Mouse (Mus musculus): ENCODE measurements around the gene Elmo1. TPM values are rescaled to one million over a fixed set of nuclear protein-coding genes. Genes with fewer than 3 reads are reported as not detected.

Elmo1 gene
- polyA plus RNA-seq, 1 experiment from 2014 or later, result 10.1 TPM

DNA sequence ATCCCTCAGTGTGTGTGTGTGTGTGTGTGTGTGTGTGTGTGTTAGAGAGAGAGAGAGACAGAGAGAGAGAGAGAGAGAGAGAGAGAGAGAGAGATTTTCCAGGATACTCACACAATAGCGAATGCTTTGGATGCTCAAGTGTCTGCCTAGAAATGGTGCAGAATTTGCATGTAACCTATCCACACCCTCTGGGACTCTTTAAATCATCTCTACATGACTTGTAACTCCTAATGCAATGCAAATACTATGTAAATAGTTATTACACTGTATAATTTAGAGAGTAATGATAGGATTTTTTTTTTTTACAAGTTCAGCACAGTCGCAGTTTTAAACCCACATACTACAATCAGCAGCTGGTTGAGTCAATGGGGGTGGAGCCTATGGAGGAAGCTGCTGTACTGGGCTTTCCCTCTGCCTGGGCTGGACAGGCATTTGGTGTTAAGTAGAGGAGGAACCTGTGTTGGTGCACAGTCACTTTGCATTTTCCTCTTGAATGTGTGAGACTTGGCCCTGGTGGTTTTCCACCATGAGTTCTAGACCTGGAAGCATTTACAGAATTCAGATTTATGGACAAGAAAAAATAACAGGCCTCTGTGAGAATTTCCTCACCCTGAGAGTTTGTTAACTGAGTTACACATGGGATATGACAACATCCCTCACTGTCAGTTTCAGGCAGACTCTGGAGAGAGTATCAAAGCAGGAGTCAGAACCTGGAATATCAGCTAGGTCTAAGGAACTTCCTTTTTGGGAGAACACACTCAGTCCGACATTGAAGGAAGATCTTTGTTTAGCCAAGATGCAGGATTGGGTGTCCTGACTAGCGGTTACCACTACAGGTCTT lies 49.6 kb downstream of the Elmo1 start:
- no peak overlapping the region for H3K27ac ChIP-seq
- peaks cover 7% of the 10 kb centered on the region; the same call in 1 of the 2 replicates for H3K4me1 ChIP-seq (replicated peaks)
- H3K9ac ChIP-seq, result no peak overlapping the region
- no peak for ATAC-seq (replicated peaks; ENCODE audit: insufficient number of reproducible peaks, insufficient read depth, low FRiP score, low read depth)
- no peaks in the 10 kb centered on the region for H3K27me3 ChIP-seq
- H3K9me3 ChIP-seq (replicated peaks), result no peaks in the 10 kb centered on the region
- H3K4me2 ChIP-seq, result no peak overlapping the region
- WGBS, result 71% methylated on average over 4 of the region's 4 CpGs
- no peak overlapping the region for H3K4me3 ChIP-seq
- no peaks in the 10 kb centered on the region for H3K36me3 ChIP-seq

DNA sequence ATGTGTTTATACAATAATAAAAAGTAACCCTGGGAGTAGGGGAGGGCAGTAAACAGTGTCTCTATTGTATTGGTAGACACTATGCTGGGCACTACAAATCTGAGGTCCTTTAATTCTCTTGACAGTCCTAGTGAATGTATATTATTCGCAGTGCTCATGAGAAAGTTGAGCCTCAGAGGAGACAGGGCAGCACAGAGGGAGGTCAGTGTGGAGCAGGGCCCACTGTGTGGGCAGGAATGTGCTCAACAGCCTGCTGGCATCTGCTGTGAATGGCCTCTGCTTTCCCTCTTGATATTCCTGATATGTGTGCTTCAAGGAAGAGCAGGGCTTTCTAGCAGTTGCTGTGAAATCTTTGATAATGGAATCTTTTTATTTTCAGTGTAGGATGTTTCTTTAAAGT lies 52.2 kb downstream of the Elmo1 start:
- no peaks in the 10 kb centered on the region for H3K36me3 ChIP-seq
- H3K4me1 ChIP-seq (replicated peaks), result peaks cover 7% of the 10 kb centered on the region; the same call in 1 of the 2 replicates
- 32% methylated on average over 1 of the region's 1 CpGs for WGBS
- no peak overlapping the region for H3K27ac ChIP-seq
- ATAC-seq (replicated peaks; ENCODE audit: insufficient number of reproducible peaks, insufficient read depth, low FRiP score, low read depth), result no peak
- H3K4me2 ChIP-seq, result no peak overlapping the region
- no peak overlapping the region for H3K4me3 ChIP-seq
- H3K9me3 ChIP-seq (replicated peaks), result no peaks in the 10 kb centered on the region
- no peaks in the 10 kb centered on the region for H3K27me3 ChIP-seq
- H3K9ac ChIP-seq, result no peak overlapping the region

DNA sequence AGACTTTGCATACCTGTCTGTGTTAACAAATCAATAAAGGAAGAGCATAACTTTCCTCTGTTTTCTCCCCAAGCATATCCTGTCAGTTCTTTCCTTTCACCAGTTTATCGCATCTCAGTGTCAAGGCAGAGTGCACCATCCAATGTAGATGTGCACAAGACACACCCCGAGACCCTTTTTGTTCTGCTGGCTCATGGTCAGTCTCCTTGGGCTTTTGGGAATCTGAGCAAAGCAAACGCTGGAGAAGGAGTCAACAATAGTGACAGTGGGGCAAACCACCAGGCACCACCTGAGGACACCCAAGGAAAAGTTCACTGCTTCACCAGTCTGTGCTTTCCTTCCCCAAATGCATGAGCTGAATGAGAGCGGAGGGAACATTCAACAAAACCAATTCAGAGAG lies 56.5 kb downstream of the Elmo1 start:
- H3K4me2 ChIP-seq, result no peak overlapping the region
- H3K36me3 ChIP-seq, result no peaks in the 10 kb centered on the region
- no peak overlapping the region for H3K27ac ChIP-seq
- no peak for ATAC-seq (replicated peaks; ENCODE audit: insufficient number of reproducible peaks, insufficient read depth, low FRiP score, low read depth)
- WGBS, result 82% methylated on average over 4 of the region's 4 CpGs
- no peaks in the 10 kb centered on the region for H3K9me3 ChIP-seq (replicated peaks)
- no peaks in the 10 kb centered on the region for H3K27me3 ChIP-seq
- H3K4me1 ChIP-seq (replicated peaks), result 0 out of 2 replicates have a peak, but pooled peaks cover 6% of the 10 kb centered on the region
- H3K4me3 ChIP-seq, result no peak overlapping the region
- H3K9ac ChIP-seq, result no peak overlapping the region

DNA sequence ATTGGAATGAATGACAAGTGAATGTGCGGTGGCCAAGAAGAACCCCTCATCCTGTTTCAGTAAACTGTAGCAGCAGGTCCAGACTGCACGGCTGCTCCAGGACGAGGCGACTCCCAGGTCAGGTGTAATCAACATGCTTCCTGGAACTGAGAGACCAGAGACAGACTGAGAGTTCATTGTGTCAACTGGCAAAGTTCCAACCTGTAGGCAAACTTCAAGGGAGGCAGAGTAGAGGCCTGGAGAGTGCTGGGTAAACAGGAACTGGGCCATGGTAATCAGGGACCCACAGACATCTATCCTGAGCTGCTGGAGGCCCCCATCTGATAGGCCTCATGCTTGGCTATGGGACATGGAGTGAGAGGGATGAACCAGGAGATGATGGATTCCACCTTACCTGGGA lies 57.3 kb downstream of the Elmo1 start:
- no peaks in the 10 kb centered on the region for H3K27me3 ChIP-seq
- H3K9me3 ChIP-seq (replicated peaks), result no peaks in the 10 kb centered on the region
- H3K9ac ChIP-seq, result no peak overlapping the region
- no peak overlapping the region for H3K4me3 ChIP-seq
- no peak overlapping the region for H3K4me2 ChIP-seq
- 68% methylated on average over 4 of the region's 4 CpGs for WGBS
- H3K27ac ChIP-seq, result no peak overlapping the region
- 0 out of 2 replicates have a peak, but pooled peaks cover 5% of the 10 kb centered on the region for H3K4me1 ChIP-seq (replicated peaks)
- peak; percentile 54 for ATAC-seq (replicated peaks; ENCODE audit: insufficient number of reproducible peaks, insufficient read depth, low FRiP score, low read depth)
- no peaks in the 10 kb centered on the region for H3K36me3 ChIP-seq

DNA sequence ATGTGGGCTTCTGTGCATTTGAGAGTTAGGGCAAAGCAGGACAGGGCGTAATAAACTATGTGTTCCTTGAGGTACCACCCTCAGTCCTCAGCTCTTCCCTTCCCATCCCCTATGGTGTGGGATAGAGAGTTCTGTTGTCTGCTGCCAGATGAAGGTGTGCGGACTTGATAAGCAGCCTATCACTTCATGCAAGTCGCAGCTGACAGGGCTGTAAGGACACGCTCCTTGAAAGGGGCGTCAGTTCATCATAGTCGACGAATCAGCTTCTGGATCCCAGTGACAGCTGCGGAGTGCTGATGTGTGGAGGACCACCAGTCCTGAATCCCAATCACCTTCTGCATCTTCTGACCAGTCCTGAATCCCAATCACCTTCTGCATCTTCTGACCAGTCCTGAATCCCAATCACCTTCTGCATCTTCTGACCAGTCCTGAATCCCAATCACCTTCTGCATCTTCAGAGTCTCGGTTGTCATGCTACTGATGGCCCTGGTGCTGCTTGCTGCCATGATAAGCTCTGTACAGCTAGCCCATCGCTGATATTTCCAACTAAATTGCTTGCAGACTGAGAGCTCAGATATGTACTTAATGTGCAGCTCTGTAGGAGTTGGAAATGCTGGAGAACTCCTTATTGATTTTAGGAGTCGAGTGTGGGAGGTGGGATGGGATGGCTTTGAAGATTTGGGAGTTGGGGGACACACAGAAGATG lies 59.9 kb downstream of the Elmo1 start:
- Histone ChIP-seq H3K9ac (no peak overlapping the region), H3K4me2 (no peak overlapping the region), H3K4me1 (replicated peaks) (0 out of 2 replicates have a peak, but pooled peaks cover 4% of the 10 kb centered on the region), H3K4me3 (no peak overlapping the region), H3K27ac (no peak overlapping the region), H3K36me3 (no peaks in the 10 kb centered on the region), H3K27me3 (no peaks in the 10 kb centered on the region), H3K9me3 (replicated peaks) (no peaks in the 10 kb centered on the region)
- WGBS, result 62% methylated on average over 11 of the region's 11 CpGs
- ATAC-seq (replicated peaks; ENCODE audit: insufficient number of reproducible peaks, insufficient read depth, low FRiP score, low read depth), result no peak

DNA sequence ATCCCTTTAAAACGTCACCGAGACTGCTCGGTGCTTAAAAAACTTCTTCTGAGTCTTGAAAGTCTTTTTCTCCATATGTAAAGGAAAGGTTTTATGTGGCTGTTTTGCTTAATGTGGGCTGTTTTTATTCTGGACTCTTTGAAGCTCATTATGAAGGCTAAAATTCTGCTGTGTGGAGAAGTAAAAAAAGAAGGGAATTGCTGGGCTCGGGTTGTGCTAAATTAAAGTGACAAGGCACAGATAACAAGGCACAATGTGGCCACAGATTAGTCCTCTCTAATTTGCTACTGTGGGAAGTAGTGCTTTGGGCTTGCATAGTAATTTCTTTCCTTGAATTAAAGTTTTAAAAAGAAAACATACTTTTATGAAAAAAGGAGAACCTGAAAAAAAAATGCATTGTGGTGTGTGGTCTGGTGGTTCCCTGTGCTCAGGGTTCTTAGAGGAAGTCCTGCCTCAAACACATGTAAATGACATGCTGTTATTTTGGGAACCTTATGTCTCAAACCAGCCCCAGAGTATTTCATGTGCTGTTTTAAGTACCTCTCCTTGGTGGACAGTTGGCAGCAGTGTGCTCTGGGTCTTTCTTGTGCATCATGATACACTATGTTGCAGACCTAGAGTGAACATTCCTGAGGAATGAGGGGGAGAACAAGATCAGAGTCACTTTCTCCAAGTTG lies 61.0 kb downstream of the Elmo1 start:
- Histone ChIP-seq H3K4me3 (no peak overlapping the region), H3K4me2 (no peak overlapping the region), H3K9ac (no peak overlapping the region), H3K27me3 (no peaks in the 10 kb centered on the region), H3K4me1 (replicated peaks) (0 out of 2 replicates have a peak, but pooled peaks cover 4% of the 10 kb centered on the region), H3K9me3 (replicated peaks) (no peaks in the 10 kb centered on the region), H3K36me3 (no peaks in the 10 kb centered on the region), H3K27ac (no peak overlapping the region)
- 50% methylated on average over 4 of the region's 4 CpGs for WGBS
- no peak for ATAC-seq (replicated peaks; ENCODE audit: insufficient number of reproducible peaks, insufficient read depth, low FRiP score, low read depth)

DNA sequence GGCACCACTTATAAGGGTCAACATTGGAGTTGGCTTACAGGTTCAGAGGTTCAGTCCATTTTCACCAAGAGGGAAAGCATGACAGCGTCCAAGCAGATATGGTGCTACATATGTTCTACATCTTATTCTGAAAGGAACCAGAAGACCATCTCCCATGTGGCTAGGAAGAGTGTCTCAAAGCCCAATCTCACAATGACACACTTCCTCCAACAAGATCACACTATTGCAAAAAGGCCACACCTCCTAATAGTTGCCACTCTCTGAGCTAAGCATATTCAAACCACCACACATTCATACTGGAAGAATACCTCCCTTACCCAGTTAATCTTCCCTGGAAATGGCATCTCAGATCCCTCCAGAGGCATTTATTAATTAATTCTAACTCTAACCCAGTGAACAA lies 66.7 kb downstream of the Elmo1 start:
- no peak for ATAC-seq (replicated peaks; ENCODE audit: insufficient number of reproducible peaks, insufficient read depth, low FRiP score, low read depth)
- WGBS, result 75% methylated on average over 1 of the region's 1 CpGs

DNA sequence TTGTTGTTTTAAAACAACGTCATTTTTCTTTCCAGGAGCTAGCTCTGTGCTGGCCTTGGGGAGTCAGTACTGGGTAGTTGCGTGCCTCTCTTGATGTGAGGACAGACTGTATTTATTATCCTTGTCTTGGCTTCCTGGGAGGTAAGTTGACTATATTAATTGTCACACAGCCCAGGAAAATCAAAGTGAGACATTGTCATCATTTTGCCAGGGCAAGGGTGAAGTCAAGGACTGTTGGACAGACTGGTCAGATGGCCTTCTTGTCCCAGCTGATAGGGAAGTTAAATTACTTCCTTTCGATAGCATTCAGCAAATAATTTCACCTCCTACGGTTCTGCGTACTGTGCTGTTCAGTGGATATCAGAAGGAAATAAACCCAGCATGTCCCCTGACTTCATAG lies 67.1 kb downstream of the Elmo1 start:
- no peak overlapping the region for H3K4me3 ChIP-seq
- no peak overlapping the region for H3K9ac ChIP-seq
- H3K27ac ChIP-seq, result no peak overlapping the region
- no peaks in the 10 kb centered on the region for H3K36me3 ChIP-seq
- H3K9me3 ChIP-seq (replicated peaks), result no peaks in the 10 kb centered on the region
- WGBS, result 67% methylated on average over 5 of the region's 5 CpGs
- no peak overlapping the region for H3K4me2 ChIP-seq
- no peaks in the 10 kb centered on the region for H3K4me1 ChIP-seq (replicated peaks)
- H3K27me3 ChIP-seq, result no peaks in the 10 kb centered on the region
- ATAC-seq (replicated peaks; ENCODE audit: insufficient number of reproducible peaks, insufficient read depth, low FRiP score, low read depth), result no peak

More for the DNA sequence above, 66.7 kb downstream of the Elmo1 start:
- no peaks in the 10 kb centered on the region for H3K4me1 ChIP-seq (replicated peaks)
- H3K4me2 ChIP-seq, result no peak overlapping the region
- no peaks in the 10 kb centered on the region for H3K9me3 ChIP-seq (replicated peaks)
- H3K27me3 ChIP-seq, result no peaks in the 10 kb centered on the region
- no peaks in the 10 kb centered on the region for H3K36me3 ChIP-seq
- no peak overlapping the region for H3K4me3 ChIP-seq
- no peak overlapping the region for H3K9ac ChIP-seq
- H3K27ac ChIP-seq, result no peak overlapping the region

DNA sequence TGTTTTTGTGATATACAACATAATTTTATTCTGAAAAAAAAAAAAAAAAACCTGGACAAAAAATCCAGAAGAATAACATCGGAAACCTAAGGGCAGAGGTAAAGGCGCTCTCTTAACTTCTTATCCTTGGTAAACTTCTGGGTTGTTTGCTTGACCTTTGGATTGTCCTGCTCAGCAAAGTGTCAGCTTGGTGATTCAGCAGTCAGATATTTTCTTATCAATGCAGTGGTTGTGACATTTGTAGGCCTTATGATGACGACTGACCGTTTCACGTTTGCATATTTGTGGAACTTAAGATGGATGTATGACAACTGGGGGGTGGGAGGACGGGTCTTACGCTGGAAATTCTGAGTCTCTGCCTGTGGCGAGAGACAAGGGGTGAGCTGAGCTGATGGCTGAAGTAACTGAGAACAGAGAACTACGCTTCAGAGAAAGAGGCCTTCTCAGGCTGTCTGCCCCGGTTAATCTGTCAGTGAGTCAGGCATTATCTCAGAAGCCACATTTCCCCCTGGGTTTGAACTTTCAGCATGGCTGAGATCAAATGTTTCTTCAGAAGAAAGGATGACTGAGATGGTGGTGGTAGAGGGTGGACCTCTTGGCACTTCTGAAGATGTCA lies 73.1 kb downstream of the Elmo1 start:
- Histone ChIP-seq H3K36me3 (no peaks in the 10 kb centered on the region), H3K9me3 (replicated peaks) (no peaks in the 10 kb centered on the region), H3K9ac (no peak overlapping the region), H3K27me3 (no peaks in the 10 kb centered on the region), H3K4me3 (no peak overlapping the region), H3K4me2 (no peak overlapping the region), H3K27ac (no peak overlapping the region), H3K4me1 (replicated peaks) (peaks cover 6% of the 10 kb centered on the region; the same call in 1 of the 2 replicates)
- 37% methylated on average over 10 of the region's 10 CpGs for WGBS
- ATAC-seq (replicated peaks; ENCODE audit: insufficient number of reproducible peaks, insufficient read depth, low FRiP score, low read depth), result no peak

DNA sequence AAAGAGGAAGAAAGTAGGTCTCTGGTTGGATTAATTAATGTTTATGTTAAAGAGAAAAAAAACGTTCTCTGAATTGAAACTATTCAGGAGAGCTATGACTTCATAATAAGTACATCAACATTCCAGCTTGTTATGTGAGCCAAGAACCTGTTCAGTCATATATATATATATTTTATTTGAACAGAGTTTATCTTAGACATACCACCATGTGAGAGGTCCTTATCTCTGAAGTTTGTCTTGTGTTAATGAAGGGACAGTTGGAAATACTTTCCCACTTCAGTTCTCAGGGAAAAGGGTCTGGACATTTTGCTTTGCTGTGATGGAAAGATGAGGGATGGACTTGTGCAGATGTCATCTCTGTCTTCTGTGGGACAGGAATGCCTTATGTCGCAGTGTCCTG lies 74.4 kb downstream of the Elmo1 start:
- 51% methylated on average over 2 of the region's 2 CpGs for WGBS
- no peak for ATAC-seq (replicated peaks; ENCODE audit: insufficient number of reproducible peaks, insufficient read depth, low FRiP score, low read depth)

More for the DNA sequence above, 74.4 kb downstream of the Elmo1 start:
- H3K9me3 ChIP-seq (replicated peaks), result no peaks in the 10 kb centered on the region
- H3K4me2 ChIP-seq, result no peak overlapping the region
- no peak overlapping the region for H3K4me3 ChIP-seq
- no peak overlapping the region for H3K9ac ChIP-seq
- H3K27ac ChIP-seq, result no peak overlapping the region
- peaks cover 6% of the 10 kb centered on the region; the same call in 1 of the 2 replicates for H3K4me1 ChIP-seq (replicated peaks)
- no peaks in the 10 kb centered on the region for H3K36me3 ChIP-seq
- H3K27me3 ChIP-seq, result no peaks in the 10 kb centered on the region

Measured in heart, embryonic 15.5 days (tissue).